Mouse (Mus musculus) naive thymus-derived CD4-positive, alpha-beta T cell, adult 2 months (primary cell): ENCODE data around the gene Tcerg1l.

Source experiments
- DNase-seq: peaks from one replicate; pipeline ENCODE4 v3.0.0-alpha.2; 2011; ENCODE audit warnings: low read depth

The Tcerg1l gene

DNA sequence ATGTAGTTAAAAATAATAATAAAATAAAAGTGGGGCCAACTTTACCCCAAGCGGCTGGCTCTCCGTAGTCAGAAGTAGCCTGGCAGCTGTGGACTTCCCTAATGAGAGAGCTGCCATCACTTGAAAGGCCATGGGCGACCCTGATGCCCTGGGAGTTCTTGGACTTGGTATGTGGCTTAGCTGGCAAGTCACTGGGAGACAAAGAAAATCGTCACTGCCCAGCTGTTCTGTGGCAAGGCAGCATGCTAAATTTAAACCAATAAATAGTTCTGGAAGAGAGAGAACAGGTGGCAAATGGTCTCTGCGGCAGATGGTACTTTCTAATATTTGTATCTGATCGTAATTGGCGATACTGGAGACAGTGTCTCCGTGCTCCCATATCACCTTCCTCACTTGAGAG is 40.1 kb downstream of the Tcerg1l start:
- no peak for DNase-seq

DNA sequence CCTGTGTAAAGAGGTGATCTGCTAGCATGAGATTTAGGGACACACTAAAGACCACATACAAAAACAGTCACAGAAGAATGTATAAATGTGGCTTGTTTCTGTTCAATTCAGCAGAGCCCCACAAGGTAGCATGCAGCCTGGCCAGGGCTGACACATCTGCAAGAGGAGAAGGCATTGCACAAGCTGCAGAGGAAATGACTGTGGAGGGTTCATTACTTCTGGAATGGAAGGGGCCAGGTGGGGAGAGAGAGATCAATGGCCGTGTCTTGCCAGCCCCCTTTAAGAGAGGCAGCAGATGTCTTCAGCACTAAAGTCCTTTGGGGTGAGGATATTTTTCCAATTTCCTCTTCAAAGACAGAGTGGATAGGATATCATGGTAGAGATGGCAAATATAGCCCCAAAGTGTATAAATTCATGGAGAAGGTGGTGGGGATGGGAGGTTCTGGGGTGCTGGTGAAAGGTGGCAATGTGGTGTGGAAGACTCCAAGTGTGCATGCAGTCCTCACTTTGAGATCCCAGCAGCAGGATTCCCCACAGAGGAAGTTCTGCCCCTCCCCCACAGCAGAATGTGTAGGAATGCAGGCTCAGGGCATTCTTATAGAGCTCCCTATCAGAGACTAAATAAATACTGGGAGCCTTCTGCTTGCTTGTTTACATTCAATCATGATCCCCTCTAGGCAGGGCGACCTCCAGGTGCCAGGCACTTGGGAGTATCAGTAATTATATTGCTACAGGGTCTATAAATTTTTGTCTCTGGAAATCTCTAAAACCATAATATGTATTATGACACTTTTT is 40.7 kb downstream of the Tcerg1l start:
- DNase-seq = no peak

DNA sequence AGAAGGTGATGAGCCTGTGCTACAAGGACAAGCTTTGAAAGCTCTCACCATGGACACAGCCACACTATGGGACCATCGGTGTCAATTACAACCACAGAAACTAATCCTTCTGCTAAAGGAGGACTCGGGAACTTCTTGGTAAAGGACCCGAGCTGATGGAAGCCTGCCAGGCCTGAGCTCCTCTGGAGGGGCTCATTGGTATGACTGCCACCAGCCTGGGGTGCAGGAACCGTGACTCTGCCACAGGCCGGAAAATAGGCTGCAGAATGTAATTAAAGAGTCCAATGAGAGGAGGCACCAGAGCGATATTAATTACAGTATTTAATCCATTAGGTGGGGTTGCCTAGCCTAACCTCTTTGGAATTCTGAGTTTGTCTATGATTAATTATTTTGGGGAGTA is 52.1 kb downstream of the Tcerg1l start:
- no peak for DNase-seq

- no peak for DNase-seq
Measured at GRCm38 (mm10) chr7:138338451-138338850, 59.1 kb downstream of the Tcerg1l start.

GRCm38 (mm10) chr7:138337946-138338345 is 59.6 kb downstream of the Tcerg1l start:
- DNase-seq = no peak

GRCm38 (mm10) chr7:138332504-138333168 is 64.9 kb downstream of the Tcerg1l start:
- DNase-seq = peak; percentile 2

GRCm38 (mm10) chr7:138331266-138331665 is 66.3 kb downstream of the Tcerg1l start:
- DNase-seq = no peak

GRCm38 (mm10) chr7:138328637-138329036 is 68.9 kb downstream of the Tcerg1l start:
- no peak for DNase-seq

- DNase-seq = no peak
Measured at GRCm38 (mm10) chr7:138326760-138327159, 70.8 kb downstream of the Tcerg1l start.

DNA sequence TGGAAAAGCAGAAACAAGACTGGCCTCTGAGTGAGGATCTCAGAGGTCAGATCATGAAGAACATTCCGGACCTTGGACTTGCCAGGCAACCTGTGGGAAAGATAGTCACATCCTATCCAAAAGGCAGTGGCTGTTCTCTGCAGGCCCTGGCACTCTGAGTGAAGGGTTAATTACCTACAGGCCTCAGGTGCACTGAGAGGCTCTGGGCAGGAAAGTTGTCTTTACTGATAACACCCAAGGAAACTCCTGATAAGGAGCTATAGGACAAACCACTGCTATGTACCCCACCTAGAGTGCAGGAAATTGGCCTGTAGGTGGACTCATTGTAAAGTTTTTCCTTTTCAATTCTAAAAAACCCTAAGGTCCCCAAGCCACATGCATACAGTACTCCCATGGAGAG is 83.8 kb downstream of the Tcerg1l start:
- no peak for DNase-seq

- no peak for DNase-seq
Measured at GRCm38 (mm10) chr7:138306126-138306525, 91.4 kb downstream of the Tcerg1l start.

DNA sequence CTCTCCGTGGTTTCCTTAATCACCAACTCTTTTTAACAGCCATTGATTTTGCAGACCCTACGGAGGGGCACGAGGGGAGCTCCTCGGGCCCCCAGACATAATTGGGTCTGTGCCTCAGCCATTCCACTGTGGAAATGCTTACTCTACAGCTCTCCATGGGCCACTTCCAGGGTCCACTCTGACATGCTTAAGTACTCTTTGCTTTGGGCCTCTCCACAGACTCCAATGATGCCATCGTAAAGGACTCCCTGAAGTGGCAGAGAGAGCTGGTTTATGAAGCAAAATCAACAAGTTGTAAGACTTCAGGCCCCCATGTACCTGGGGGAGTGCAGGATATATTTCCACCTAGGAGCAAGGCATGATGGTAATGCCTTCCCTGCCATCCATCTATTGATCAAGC is 112.7 kb downstream of the Tcerg1l start:
- DNase-seq = no peak

DNA sequence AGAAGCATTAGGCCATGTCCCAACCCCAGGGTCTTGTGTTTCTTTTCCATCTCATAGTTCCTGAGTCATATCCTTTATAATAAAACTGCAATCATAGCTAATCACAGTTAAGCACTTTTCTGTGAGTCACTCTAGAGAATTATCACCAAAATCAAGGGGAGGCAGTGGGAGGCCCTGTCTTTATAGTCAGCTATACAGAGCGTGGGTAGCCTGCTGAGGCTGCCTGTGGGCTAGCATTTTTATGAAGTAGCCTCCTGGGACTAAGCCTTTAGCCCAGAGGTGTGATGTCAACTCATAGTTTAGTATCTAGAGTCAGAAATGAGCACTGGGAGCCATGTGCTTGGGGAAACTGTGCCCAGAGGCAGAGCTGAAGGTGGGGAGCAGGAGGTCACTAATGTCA is 122.3 kb downstream of the Tcerg1l start:
- no peak for DNase-seq

DNA sequence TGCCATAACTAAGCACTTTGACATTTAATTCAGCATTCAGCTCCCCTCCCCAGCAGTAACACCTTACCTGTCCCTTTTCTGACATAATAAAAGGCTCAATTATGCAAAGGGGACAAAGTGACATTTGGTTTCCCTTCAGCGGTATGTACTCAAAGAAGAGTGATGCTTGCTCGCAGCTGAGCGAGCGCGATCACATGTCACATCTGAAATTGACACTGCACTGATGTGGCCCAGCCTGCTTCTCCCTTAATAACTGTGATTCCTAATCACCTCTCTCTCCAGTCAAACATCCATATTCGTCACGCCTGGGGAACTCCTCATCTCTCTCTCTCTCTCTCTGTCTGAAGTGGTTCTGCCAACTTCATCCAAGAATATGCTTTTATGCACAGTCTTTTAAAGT is 126.2 kb downstream of the Tcerg1l start:
- no peak for DNase-seq

- no peak for DNase-seq
Measured at GRCm38 (mm10) chr7:138269386-138269785, 128.1 kb downstream of the Tcerg1l start.

- no peak for DNase-seq
Measured at GRCm38 (mm10) chr7:138267976-138268646, 129.4 kb downstream of the Tcerg1l start.

- no peak for DNase-seq
Measured at GRCm38 (mm10) chr7:138248612-138249011, 148.9 kb downstream of the Tcerg1l start.

DNA sequence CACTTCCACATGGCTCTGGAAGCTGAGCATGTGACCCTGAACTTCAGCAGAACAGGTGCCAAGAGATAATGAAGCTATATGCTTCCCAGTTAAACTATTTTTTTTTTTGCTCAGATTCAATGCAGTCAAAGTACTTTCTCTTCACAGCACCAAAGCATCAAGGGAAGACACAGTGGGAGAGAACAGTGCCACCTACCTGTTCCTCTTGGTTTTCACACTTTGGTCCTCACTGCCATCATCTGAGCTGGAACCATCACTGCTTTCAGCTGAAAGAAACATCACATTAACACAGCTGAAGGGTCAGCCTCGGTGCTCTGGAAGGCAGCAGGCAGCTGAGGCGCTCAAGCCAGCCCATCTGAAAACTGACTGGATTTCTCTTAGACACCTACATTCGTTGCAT is 149.4 kb downstream of the Tcerg1l start:
- no peak for DNase-seq

DNA sequence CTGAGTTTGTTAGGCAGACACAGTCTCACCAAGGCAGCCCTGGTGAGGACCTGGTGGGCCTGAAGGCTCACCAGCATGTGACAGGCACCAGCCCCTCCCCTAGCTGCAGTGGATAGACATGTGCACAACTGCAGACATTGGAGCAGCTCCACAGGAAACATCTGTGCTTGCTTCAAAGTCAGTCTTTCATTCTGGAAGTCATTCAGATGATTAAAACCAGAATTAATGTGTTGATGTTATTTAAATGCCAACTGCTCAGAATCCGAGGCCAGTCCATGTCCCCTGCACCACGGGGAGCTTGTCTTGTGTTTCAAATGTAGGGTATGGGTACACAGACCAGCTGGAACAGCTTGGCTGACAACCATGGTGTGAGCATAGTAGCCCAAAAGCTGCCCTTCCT is 150.8 kb downstream of the Tcerg1l start:
- DNase-seq = no peak

- no peak for DNase-seq
Measured at GRCm38 (mm10) chr7:138242229-138242628, 155.3 kb downstream of the Tcerg1l start.

DNA sequence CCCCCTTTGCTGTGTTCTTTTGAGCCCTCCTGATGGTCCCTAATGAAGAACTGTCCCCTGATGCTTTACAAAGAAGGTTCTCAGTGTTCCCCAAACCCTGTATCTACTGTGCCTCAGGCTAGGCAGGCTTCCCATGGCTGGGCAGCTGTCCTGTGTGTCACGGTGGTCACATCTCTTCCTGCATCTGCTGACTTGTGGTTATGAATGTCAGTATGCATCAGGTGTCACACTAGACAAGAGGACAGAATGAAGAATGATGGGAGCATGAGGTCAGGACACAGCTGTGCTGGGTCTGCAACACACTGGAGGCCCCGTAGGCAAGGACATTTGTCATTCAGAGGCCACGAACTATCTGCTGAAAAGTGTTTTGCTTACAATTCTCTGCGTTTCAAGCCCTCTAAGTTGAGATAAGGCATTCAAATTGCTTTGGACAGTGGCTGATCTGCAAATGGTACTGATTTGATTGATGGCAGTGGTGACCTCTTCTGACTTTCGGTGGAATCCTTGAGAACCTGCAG is 159.8 kb downstream of the Tcerg1l start:
- no peak for DNase-seq

- DNase-seq = no peak
Measured at GRCm38 (mm10) chr7:138224252-138224651, 173.3 kb downstream of the Tcerg1l start.

DNA sequence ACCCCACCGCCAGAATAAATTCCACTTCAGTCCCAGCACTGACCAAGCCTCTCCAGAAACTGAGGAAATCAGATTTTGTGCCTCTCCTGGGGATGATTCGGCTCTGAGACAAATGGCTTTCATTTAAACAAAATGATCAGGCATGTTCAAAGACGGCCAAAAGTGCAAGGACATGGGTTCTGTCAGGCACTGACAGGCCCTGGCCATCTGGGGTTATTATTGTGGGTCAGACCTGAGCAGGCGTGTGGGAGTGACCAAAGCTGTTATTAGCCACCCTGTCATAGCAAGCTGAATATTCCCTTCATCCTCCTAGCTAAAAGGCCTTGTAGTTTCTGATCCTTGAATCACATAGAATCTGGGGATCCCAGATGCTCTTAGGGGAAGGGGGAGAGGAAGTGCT is 174.6 kb downstream of the Tcerg1l start:
- no peak for DNase-seq
